Mouse (Mus musculus): ENCODE results near the gene Runx1.

GRCm38 (mm10) chr16:92778096-92778780 lies 47.7 kb downstream of the Runx1 start:
- TF ChIP-seq CTCF (IDR thresholded peaks at IDR 0.05; ENCODE audit: control insufficient read depth, insufficient read depth, low read length) (no peak), POLR2A (IDR thresholded peaks at IDR 0.05; ENCODE audit: borderline replicate concordance, control insufficient read depth, low read depth, low read length) (no peak)
